Mouse (Mus musculus) thymus, postnatal 0 days (tissue): ENCODE measurements around the gene Resp18. TPM values are rescaled to one million over a fixed set of nuclear protein-coding genes. Genes with fewer than 3 reads are reported as not detected.

Experiments used
- DNase-seq: peaks from one replicate; pipeline ENCODE4 v3.0.0-alpha.2; 2015; ENCODE audit warnings: low spot score
- polyA plus RNA-seq: library from polyadenylated mRNA; unstranded; fragments of >200 nt; fragmentation: Nextera tagmentation; extraction: Ambion mirVana; gene quantifications from 2 replicates; pipeline ENCODE4 v1.2.1, GENCODE M21; 2015

Gene Resp18
- 1.5 and 1.7 TPM in 2 replicates for polyA plus RNA-seq

- DNase-seq = no peak
Observed at GRCm38 (mm10) chr1:75278228-75278627, at the start of gene Resp18. Gene Resp18 (minus strand): TSS chr1:75278415.

GRCm38 (mm10) chr1:75327461-75327860 is 49.2 kb upstream of the Resp18 start:
- no peak for DNase-seq

GRCm38 (mm10) chr1:75319166-75319565 is 41.0 kb upstream of the Resp18 start:
- no peak for DNase-seq

- no peak for DNase-seq
Observed at GRCm38 (mm10) chr1:75318736-75319135, 40.5 kb upstream of the Resp18 start.

- no peak for DNase-seq
Observed at GRCm38 (mm10) chr1:75318301-75318700, 40.1 kb upstream of the Resp18 start.

GRCm38 (mm10) chr1:75317241-75318201 is 39.3 kb upstream of the Resp18 start, which contains the start of gene Dnpep:
Gene Dnpep (minus strand): TSS chr1:75317990.
- DNase-seq = peak; percentile 100

- no peak for DNase-seq
Observed at GRCm38 (mm10) chr1:75316861-75317240, 38.6 kb upstream of the Resp18 start.

GRCm38 (mm10) chr1:75315456-75316365 is 37.5 kb upstream of the Resp18 start:
- peak; percentile 8 for DNase-seq

GRCm38 (mm10) chr1:75315011-75315410 is 36.8 kb upstream of the Resp18 start:
- DNase-seq = no peak

- DNase-seq = no peak
Observed at GRCm38 (mm10) chr1:75311694-75312093, 33.5 kb upstream of the Resp18 start.

GRCm38 (mm10) chr1:75304662-75305061 is 26.4 kb upstream of the Resp18 start:
- DNase-seq = no peak

GRCm38 (mm10) chr1:75294294-75294693 is 16.1 kb upstream of the Resp18 start:
- no peak for DNase-seq

- DNase-seq = no peak
Observed at GRCm38 (mm10) chr1:75293331-75293701, 15.1 kb upstream of the Resp18 start.

GRCm38 (mm10) chr1:75292476-75293330 is 14.5 kb upstream of the Resp18 start:
- no peak for DNase-seq

- no peak for DNase-seq
Observed at GRCm38 (mm10) chr1:75291321-75291720, 13.1 kb upstream of the Resp18 start.

- DNase-seq = peak; percentile 28
Observed at GRCm38 (mm10) chr1:75290582-75290981, 12.4 kb upstream of the Resp18 start.

GRCm38 (mm10) chr1:75289888-75290431 is 11.7 kb upstream of the Resp18 start:
- DNase-seq = no peak

- DNase-seq = no peak
Observed at GRCm38 (mm10) chr1:75289376-75289775, 11.2 kb upstream of the Resp18 start.

- DNase-seq = no peak
Observed at GRCm38 (mm10) chr1:75284911-75285310, 6.7 kb upstream of the Resp18 start.

- no peak for DNase-seq
Observed at GRCm38 (mm10) chr1:75283017-75283416, 4.8 kb upstream of the Resp18 start.
